Mouse (Mus musculus): ENCODE measurements around the gene Tsga13. TPM values are rescaled to one million over a fixed set of nuclear protein-coding genes. Genes with fewer than 3 reads are reported as not detected.
A peak's percentile ranks its signal among the peaks of the same experiment; 100 is the strongest.

The Tsga13 gene
- not detected for polyA plus RNA-seq (2017; shearing (Covaris generic))

- no peak for ATAC-seq
Measured at GRCm38 (mm10) chr6:30915473-30915872, at the start of gene Tsga13. Gene Tsga13, minus strand, starts transcription at chr6:30915573.

- ATAC-seq: no peak
Measured at GRCm38 (mm10) chr6:30958736-30959540, 43.6 kb upstream of the Tsga13 start, which contains the start of gene Klf14. Gene Klf14, minus strand, starts transcription at chr6:30959078.

GRCm38 (mm10) chr6:30957784-30958735 lies 42.7 kb upstream of the Tsga13 start:
- ATAC-seq: no peak

- ATAC-seq: no peak
Measured at GRCm38 (mm10) chr6:30939264-30939663, 23.9 kb upstream of the Tsga13 start.

- ATAC-seq: no peak
Measured at GRCm38 (mm10) chr6:30922821-30923220, 7.4 kb upstream of the Tsga13 start.

- no peak for ATAC-seq
Measured at GRCm38 (mm10) chr6:30921826-30922225, 6.5 kb upstream of the Tsga13 start.

GRCm38 (mm10) chr6:30920834-30921675 lies 5.7 kb upstream of the Tsga13 start:
- no peak for ATAC-seq

GRCm38 (mm10) chr6:30907970-30908369 lies 7.4 kb downstream of the Tsga13 start:
- ATAC-seq: no peak

- no peak for ATAC-seq
Measured at GRCm38 (mm10) chr6:30904911-30905310, 10.5 kb downstream of the Tsga13 start.

- no peak for ATAC-seq
Measured at GRCm38 (mm10) chr6:30904033-30904432, 11.3 kb downstream of the Tsga13 start.

GRCm38 (mm10) chr6:30897520-30897919 lies 17.9 kb downstream of the Tsga13 start:
- ATAC-seq: no peak

- ATAC-seq: peak; percentile 16
Measured at GRCm38 (mm10) chr6:30896986-30897327, 18.4 kb downstream of the Tsga13 start.

- peak; percentile 96 for ATAC-seq
Measured at GRCm38 (mm10) chr6:30896195-30896985, 19.0 kb downstream of the Tsga13 start, which contains the start of gene Copg2. Gene Copg2, minus strand, starts transcription at chr6:30896794.

- ATAC-seq: no peak
Measured at GRCm38 (mm10) chr6:30895819-30896194, 19.6 kb downstream of the Tsga13 start.

- no peak for ATAC-seq
Measured at GRCm38 (mm10) chr6:30893081-30893480, 22.3 kb downstream of the Tsga13 start.

- no peak for ATAC-seq
Measured at GRCm38 (mm10) chr6:30891761-30892160, 23.6 kb downstream of the Tsga13 start.

- no peak for ATAC-seq
Measured at GRCm38 (mm10) chr6:30884856-30885255, 30.5 kb downstream of the Tsga13 start.

GRCm38 (mm10) chr6:30883491-30883890 lies 31.9 kb downstream of the Tsga13 start:
- ATAC-seq: no peak

GRCm38 (mm10) chr6:30876661-30877060 lies 38.7 kb downstream of the Tsga13 start:
- no peak for ATAC-seq

- ATAC-seq: no peak
Measured at GRCm38 (mm10) chr6:30866501-30866900, 48.9 kb downstream of the Tsga13 start.

GRCm38 (mm10) chr6:30865031-30865678 lies 50.2 kb downstream of the Tsga13 start:
- no peak for ATAC-seq
